Mouse (Mus musculus) bone marrow macrophage, adult 2 months (primary cell): ENCODE data around the gene Ttc7.

Source experiments
- CTCF ChIP-seq: IDR thresholded peaks from 2 replicates; pipeline ENCODE4 v1.5.1; 2012; ENCODE audit warnings: low read depth, mild to moderate bottlenecking, low read length, moderate library complexity
- POLR2A ChIP-seq: IDR thresholded peaks from 2 replicates; pipeline ENCODE4 v1.6.1; 2012; ENCODE audit warnings: mild to moderate bottlenecking, low read depth, low read length, borderline replicate concordance

GRCm38 (mm10) chr17:87337683-87338082, 55.0 kb downstream of the Ttc7 start:
- no peak for TF ChIP-seq CTCF
- TF ChIP-seq POLR2A = no peak
